Mouse (Mus musculus) gonadal fat pad, adult 2 months (tissue): ENCODE measurements around the gene Arhgap25. TPM values are rescaled to one million over a fixed set of nuclear protein-coding genes. Genes with fewer than 3 reads are reported as not detected.
"Not testable (repeated sequence)": the region's sequence is repeated elsewhere in the genome, so short reads cannot be mapped to it uniquely, and the experiment has no call there.

Source experiments
- DNase-seq: peaks from one replicate; pipeline ENCODE4 v3.0.0-alpha.2; 2012; ENCODE audit warnings: low read depth
- polyA plus RNA-seq: library from polyadenylated mRNA; depleted of rRNA; stranded (reverse); fragments of >200 nt; gene quantifications from 2 replicates; pipeline ENCODE4 v1.2.3, GENCODE M21; 2012; rRNA removed

Arhgap25 gene
- 2.0 TPM in 2 replicates for polyA plus RNA-seq

DNA sequence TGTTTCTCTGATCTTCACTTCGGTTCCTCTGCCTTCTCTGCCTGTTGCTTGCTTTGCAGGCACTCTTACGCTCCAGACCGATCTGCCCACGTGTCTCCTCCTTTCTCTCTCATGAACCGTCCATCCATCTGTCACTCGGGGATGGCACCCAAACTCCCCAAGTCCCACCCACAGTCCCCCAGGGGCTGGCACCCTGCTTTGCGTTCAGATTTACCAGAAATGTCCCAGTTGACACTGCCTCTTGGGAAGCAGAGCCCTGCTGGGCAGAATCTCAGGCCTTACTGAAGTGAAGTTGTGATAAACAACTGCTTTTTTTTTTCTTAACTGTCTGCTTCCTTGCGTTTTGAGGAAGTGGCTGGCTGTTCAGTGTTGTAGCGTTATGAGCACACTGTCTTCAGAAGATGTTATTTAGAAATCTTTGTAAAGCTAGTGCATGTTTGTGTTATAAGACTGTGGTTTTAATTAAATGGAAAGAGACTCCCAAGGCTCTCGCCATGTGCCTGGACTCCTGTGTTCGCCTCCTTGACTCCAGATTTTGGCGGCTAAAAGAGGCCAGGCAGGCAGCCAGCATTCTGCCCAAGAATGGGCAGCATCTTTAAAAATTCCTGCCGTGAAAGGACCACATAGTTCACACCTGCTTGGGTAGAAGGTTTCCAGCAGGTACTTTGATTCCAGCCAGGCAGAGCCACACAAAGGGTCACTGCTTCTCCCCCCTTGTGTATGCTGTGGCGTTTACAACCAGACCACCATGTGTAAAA, at the start of gene Arhgap25:
Arhgap25 (minus strand) TSS at position 307 of the 758 bp plus-strand sequence.
- no peak for DNase-seq

GRCm38 (mm10) chr6:87582456-87582855, 49.4 kb upstream of the Arhgap25 start:
- no peak for DNase-seq

GRCm38 (mm10) chr6:87581581-87581980, 48.5 kb upstream of the Arhgap25 start:
- no peak for DNase-seq

GRCm38 (mm10) chr6:87581071-87581470, 48.0 kb upstream of the Arhgap25 start:
- DNase-seq, result no peak

DNA sequence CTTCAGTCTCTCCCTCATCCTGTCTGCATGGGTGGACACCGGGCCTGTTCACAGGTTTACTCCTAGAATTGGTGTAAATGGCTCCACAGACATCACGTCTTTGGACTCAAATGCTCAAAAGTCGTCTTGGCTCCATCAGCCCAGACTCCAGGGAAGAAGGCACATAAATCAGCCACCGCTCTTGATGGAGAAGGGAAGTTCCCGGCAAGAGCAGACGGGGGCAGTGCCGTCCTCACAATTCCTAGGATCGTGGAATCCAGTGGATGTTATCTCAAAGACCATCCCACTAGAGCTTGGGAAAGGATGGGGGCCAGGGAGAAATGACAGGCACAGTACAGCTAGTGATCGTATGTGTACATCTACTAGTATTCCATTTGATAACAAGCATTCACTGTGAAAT, 45.2 kb upstream of the Arhgap25 start:
- DNase-seq, result no peak

DNA sequence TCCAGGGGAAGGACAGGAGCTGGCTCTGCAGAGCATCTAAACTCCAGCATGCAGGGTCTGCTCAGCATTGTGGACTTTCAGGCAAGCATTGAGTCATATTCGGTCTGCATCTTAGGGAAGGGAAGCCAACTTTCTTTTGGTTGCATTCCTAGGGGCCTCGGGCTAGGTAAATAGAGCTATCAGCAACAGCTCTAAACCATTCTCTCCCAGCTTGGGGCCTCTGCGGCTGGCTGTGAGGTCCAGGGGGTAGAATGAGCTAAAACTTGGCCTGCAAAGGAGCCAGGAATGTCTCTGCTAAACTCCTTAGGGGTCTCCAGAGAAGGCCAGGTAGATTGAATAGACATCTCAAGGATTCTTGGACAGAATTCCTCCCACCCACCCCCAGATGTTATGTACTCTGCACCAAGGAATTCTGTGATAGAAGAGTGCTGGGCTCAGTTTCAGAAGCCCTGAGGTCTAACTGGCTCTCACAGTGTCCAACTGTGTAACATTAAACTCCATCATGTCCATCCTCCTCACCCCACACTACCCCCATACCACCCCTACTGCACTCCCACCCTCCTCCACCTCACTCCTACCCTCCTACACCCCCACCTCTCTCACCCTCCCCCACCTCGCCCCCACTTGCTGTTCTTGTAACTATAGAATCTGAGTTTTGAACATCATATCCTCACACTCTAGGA, 43.7 kb upstream of the Arhgap25 start:
- no peak for DNase-seq

DNA sequence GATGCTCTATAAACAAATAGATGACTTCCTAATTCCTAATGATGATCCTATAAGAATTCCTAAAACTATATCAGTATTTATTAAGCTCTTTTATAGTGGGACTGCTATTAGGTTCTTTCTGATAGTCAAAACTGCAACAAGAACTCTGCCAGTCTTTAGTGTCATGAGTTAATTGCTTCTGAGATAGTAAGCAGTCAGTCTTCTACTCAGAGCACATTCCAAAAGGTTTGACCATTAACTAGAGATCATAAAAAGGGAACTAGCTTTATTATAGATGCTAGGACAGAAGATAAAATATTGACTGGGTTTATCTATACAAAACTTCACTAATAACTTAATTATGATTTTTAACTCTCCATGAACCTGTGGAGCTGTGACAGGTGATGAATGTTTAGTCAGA, 38.8 kb upstream of the Arhgap25 start:
- DNase-seq, result not testable (repeated sequence)

DNA sequence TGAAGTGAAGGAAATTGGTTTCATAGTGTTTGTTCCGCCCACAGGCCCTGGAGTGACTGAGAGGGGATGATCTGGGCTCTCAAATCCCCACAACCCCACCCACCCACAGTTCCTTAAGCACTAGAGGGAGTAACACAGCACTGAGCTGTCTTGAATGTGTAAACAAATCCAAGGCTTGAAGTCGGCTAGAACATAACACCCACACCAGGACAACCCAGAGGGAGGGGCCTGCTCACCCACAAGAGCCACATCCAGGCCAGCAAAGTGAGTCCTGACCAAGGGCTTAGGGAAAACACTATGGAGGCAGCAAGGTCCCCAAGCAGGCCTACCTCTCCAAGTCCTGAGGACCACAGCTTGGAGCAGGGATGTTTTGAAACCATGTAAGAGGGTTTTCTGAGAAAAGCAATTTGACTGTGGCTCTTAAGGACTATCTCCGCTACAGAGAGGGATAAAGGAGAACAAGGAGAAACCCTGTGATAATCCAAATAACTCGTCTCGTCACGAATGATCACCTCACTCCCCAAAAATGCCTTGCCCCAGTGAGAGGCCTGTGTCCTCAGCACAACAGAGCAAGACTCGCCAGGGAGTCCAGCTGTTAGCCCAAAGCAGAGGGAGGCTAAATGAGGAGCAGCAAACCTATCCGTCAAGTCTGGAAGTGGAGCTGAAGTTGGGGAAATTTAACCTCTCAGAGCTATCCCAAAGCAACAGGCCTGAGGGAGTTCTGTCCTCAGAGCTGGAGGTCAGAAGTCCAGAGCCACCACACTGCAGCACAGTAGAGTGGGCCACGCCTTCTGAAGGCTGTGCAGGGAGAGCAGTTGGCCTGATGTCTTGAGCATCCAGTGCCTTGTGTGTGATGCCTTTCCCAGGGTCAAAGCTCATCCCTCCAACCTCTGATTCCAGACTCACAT, 34.9 kb upstream of the Arhgap25 start:
- no peak for DNase-seq

- no peak for DNase-seq
Observed at GRCm38 (mm10) chr6:87565166-87565565, 32.1 kb upstream of the Arhgap25 start.

- no peak for DNase-seq
Observed at GRCm38 (mm10) chr6:87564356-87564755, 31.3 kb upstream of the Arhgap25 start.

DNA sequence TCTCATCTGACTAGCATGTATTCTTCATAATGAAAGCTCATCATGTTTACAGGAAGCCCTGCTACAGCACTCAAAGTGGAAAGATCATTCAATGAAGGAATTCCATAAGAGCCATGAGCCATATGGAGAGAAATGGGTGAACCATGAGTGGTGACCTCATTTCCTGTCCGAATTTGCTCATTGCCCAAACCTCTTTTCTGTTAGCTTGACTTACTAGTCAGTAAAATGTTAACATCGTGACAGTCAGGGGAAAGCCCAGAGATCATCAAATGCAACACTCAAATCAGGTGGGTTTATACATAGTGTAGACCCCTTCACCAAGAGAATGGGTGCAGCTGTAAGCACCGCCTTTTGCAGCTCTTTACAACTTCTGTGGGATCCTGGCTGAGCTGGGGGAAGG, 20.7 kb upstream of the Arhgap25 start:
- DNase-seq, result no peak

GRCm38 (mm10) chr6:87552054-87552807, 19.2 kb upstream of the Arhgap25 start:
- DNase-seq, result no peak

DNA sequence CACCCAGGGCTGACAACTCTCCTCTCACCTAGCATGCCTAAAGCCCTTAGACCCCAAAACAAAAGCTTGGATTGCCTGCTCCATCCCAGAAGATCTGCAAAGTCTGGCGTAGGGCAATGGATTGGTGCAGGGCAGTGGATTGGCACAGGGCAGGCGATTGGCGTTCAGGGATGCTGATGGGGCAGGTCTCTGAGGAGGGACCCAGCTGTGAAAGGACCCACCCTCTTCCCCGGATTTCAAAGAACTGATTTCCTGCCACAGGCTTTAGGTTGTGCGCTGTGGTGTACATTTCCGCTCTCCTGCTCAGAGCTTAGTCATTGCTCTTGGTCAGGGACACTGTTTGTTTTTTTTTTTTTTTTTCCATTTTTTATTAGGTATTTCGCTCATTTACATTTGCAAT, 14.8 kb upstream of the Arhgap25 start:
- no peak for DNase-seq

DNA sequence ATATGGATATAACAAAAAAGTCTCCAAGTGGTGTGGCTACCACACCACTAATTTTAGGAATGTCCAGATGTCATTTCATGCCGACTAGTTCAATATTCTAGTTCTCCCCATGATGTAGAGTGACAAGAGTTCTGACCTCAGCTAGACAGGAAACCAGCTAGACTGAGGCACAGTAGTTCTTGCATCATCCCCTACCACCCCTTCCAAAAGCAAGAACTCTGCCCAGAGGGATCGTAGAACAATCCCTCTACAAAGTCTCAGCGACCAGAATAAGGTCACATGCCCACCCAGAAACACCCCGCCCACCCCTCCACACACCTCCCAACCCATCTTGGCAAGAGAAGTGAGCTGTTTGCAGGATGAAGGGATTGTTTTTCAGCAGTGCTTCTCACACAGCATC, 14.4 kb upstream of the Arhgap25 start:
- no peak for DNase-seq

DNA sequence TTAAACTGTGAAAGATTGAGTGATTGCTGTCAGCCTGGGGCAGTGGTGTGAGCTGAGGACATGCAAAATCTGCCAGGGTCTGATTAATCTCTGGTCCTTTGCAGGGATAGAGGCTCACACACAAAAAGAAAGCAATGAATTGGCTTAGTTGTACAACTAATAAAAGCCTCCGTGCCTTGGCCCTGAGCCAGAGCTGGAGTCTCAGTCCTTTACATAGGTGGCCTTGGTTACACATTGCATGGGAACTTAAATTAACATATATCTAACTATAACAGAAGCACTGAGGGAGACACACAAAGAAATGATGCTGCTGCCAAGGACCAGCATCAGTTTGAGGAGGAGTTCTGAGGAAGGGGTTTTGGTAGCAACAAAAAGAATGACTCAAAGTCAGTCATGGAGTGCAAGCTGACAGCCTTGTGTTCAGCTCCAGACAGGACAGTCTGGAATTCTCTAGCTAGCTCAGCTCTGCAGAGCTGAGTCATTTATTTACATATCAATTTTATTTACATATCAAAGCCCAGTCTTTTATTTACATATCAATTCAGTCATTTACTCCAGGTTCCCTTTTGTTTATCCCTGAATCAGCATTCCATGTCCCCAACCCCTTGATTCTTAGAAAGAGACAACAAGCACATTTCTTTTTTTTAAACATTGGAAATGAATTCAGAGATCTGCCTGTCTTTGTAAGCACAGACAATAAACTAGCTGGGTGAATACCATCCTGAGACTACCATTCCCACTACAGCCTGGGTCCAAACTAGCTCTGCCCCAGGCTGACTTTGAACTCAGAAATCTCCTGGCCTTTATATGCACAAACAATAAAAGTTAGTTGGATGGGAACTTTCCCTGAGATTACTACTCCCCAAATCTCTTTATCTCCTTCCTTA, 12.5 kb upstream of the Arhgap25 start:
- DNase-seq, result no peak

- peak; percentile 42 for DNase-seq
Observed at GRCm38 (mm10) chr6:87542027-87542426, 9.0 kb upstream of the Arhgap25 start.

GRCm38 (mm10) chr6:87541171-87541571, 8.1 kb upstream of the Arhgap25 start:
- DNase-seq, result no peak

GRCm38 (mm10) chr6:87538376-87539270, 5.6 kb upstream of the Arhgap25 start:
- DNase-seq, result no peak

GRCm38 (mm10) chr6:87537678-87538077, 4.6 kb upstream of the Arhgap25 start:
- no peak for DNase-seq
